Mouse (Mus musculus) brain, adult 2 months (tissue): Measurements from ENCODE around the gene Ccn2.
"Not testable (repeated sequence)": the region's sequence is repeated elsewhere in the genome, so short reads cannot be mapped to it uniquely, and the experiment has no call there.

Experiments
- DNase-seq: peaks from one replicate; pipeline ENCODE4 v3.0.0; 2011; ENCODE audit warnings: low read depth, low spot score

Ccn2 gene

GRCm38 (mm10) chr10:24603035-24603434 lies 7.8 kb downstream of the Ccn2 start:
- no peak for DNase-seq

- no peak for DNase-seq
Observed at GRCm38 (mm10) chr10:24603727-24604126, 8.5 kb downstream of the Ccn2 start.

GRCm38 (mm10) chr10:24609146-24609545 lies 13.9 kb downstream of the Ccn2 start:
- no peak for DNase-seq

- no peak for DNase-seq
Observed at GRCm38 (mm10) chr10:24609766-24610165, 14.5 kb downstream of the Ccn2 start.

GRCm38 (mm10) chr10:24614726-24615125 lies 19.5 kb downstream of the Ccn2 start:
- no peak for DNase-seq

- DNase-seq: no peak
Observed at GRCm38 (mm10) chr10:24615799-24616198, 20.6 kb downstream of the Ccn2 start.

GRCm38 (mm10) chr10:24616572-24616971 lies 21.3 kb downstream of the Ccn2 start:
- not testable (repeated sequence) for DNase-seq

DNA sequence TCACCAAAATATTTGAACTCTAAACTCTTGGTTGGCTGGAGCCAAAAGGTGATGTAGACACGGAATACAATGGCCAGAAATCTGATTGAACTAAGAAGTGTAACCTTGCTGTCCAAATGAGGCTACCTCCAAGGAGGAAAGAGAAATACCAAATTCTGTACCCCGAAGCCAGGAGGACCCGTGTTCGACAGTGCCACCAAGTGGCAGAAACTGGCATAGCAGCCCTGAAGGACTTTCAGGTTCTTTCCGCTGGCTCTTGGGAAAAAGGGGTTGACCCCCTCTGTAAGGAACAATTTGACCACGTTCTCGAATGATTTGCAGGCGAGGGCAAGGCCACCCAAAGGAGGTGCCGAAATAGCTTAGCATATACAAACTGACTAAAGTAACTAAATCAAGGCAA lies 26.3 kb downstream of the Ccn2 start:
- DNase-seq: peak; percentile 33

DNA sequence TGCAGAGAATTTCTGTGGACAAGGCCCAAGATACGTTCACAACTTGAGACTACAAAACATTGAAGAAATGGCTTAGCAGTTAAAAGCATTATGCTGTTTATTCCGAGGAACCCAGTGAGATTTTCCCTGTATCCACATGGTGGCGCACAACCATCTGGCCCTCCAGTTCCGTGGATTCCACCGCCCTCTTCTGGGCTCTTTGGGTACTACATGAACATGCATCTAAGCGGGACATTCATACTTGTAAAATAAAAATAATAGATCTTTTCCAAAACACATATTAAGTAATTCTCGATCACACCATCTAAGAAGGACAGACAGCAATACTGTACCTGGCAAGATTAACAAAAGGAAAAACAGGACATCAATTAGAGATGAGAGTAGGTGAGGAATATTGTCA lies 27.3 kb downstream of the Ccn2 start:
- peak; percentile 60 for DNase-seq

DNA sequence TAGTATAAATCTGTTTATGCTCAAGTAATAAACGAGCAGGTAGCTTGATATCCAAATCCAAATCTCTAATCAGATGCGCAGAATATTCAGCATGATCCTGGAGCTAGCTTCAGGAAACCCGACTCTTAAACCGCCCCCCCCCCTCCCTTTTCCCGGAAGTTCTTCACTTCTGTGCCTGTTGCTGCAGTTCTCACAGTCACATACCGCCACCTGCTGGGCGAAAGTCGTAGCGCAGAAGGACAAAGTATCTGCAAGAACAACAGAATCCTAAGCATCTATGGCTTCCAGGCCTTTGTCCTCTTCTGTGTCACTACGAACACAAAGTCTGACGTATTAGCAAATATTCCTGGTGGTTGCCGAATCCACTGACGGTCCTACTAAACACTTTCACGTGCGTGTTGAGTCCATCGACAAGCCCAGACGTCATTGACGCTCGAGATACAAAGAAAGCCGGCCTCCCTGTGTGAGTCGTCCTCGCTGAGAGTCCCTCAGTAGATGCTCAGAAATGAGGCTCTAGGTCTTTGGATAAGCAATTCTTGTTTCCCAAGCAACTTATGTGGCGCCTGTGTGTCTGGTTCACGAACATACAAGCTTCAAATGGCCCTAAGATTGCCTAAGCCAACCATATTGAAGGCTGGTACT lies 29.9 kb downstream of the Ccn2 start:
- peak; percentile 92 for DNase-seq

DNA sequence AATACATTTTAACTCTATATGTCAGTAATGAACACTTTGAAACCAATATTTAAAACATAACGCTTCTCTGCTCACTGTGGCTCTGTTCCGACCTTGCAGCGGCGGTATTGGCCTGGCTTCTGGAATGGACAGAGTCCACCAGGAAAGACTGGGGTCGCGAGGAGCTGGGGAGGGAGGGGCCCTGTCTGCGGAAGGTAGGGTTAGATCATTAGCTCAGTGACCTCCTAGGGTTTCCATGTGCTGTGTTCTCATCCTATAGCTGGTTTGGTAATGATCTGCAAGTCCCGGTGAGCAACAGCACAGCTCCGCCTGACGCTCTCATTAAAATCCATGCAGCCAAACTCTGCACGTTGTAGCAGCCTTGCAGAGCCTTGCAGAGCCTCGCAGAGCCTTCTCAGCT lies 32.0 kb downstream of the Ccn2 start:
- no peak for DNase-seq

- DNase-seq: no peak
Observed at GRCm38 (mm10) chr10:24628466-24628865, 33.2 kb downstream of the Ccn2 start.

GRCm38 (mm10) chr10:24629086-24629720 lies 34.0 kb downstream of the Ccn2 start:
- no peak for DNase-seq

DNA sequence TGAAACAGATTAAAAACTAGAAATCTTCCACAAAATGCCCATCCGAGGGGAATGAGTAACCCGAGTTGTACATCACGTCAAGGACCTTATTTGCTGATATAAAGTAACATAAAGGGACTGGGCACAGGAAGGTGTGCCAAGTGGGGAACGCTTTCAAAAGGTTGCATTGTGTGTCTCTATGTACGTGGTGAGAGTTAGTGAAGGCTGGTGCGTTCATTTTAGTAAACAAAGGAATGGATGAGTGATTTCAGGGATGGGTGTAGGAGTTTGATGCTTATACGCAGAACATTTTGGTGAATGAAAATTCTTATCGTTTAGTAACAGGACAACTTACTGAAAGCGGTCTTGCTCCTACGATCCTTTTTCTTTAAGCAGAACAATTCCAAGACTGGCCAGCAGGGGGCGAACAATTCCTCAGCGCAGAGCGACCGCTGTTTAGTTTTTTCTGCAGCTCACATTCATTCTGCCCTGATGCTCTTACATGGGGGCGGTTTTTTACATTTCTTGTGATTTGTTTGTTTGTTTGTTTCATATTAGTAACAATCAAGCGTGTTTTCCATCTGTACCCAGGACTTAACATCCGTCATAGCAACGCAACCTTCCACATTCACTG lies 35.3 kb downstream of the Ccn2 start:
- DNase-seq: peak; percentile 82

- no peak for DNase-seq
Observed at GRCm38 (mm10) chr10:24631122-24631521, 35.9 kb downstream of the Ccn2 start.

- peak; percentile 29 for DNase-seq
Observed at GRCm38 (mm10) chr10:24634288-24634687, 39.0 kb downstream of the Ccn2 start.

DNA sequence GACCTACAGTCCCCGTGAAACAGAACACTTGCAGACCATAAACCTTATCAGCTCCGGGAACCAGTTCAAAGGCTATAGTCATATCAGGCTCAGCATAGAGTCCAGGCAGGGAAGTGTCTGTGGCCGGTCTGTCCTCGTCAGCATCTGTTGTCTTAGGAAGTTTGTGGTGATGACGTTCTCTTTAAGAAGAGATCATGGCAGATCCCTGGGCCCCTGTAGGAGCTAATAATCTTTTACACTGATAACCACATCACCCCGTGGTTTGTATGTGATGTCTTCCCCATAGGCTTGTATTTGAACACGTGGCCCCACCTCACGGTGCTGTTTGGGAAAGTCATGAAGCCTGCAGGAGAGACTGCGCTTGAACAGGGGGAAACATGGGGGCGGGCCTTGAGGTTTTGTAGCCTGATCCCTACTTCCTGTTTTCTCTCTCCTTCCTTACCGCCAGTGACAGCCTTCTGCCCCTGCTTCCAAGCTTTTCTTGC lies 40.1 kb downstream of the Ccn2 start:
- no peak for DNase-seq

GRCm38 (mm10) chr10:24635884-24636283 lies 40.6 kb downstream of the Ccn2 start:
- DNase-seq: no peak

DNA sequence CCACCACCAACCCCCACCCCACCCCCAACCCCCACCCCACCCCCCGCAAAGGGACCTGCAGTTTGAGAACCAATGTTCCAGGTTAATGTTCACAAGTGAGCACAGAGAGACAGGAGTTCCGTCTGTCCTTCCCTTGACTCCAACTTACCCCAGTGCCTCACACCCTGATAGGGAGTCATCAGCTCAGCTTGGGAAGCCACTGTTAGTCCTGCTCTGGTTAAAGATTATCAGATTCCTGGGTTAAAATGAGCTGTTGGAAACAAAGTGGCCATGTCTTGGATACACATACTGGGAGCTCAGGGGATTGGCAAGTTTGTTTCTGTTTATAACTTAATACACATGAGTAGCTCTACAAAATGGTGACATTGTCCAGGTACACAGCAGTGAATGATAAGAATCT lies 41.7 kb downstream of the Ccn2 start:
- no peak for DNase-seq

- no peak for DNase-seq
Observed at GRCm38 (mm10) chr10:24638306-24639070, 43.2 kb downstream of the Ccn2 start.

GRCm38 (mm10) chr10:24639596-24639995 lies 44.4 kb downstream of the Ccn2 start:
- no peak for DNase-seq

DNA sequence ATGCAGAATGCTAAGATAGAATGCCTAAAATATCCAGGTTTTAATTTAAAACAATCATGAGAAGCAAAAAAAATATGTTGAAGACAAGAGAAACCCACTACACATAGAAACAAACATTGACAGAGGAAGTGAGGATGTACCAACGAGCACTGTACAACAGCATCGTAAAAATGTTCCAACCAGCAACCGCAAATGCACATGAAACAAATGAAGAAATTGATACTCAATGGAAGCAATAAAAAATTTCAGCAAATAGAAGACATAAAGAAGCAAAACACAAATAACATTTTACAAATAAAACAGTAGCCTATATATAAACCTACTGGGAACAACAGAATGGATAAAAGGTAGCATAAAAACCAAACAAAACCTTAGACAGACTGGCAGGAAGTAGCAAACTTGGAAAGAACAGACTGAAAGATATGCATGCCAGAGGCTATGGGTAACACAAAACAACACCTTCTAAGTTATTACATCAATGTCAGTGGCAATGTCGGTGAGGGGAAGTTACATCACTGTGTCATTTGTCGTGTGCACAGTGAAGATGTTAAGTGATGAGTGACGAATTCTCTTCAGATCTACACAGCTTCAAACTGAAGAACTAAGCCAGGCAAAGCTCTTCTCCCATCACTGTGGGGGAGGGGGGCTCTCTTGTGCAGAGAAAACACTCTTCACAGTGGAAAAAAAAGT lies 45.1 kb downstream of the Ccn2 start:
- no peak for DNase-seq
